Mouse (Mus musculus) brain, embryonic 14.5 days (tissue): Measurements from ENCODE around the gene Bcl11b.

Source experiments
- CTCF ChIP-seq: fragments of 200-500 bp; IDR thresholded peaks from 2 replicates; pipeline ENCODE4 v1.5.1; 2012; ENCODE audit warnings: inconsistent platforms, mild to moderate bottlenecking, moderate library complexity, borderline replicate concordance; ENCODE audit not compliant: insufficient read depth, insufficient read length; ENCODE audit errors: extremely low read depth
- POLR2A ChIP-seq: fragments of 200-500 bp; IDR thresholded peaks from 2 replicates; pipeline ENCODE4 v1.6.1; 2012; ENCODE audit warnings: mild to moderate bottlenecking, inconsistent platforms, borderline replicate concordance; ENCODE audit not compliant: poor library complexity, insufficient read depth, insufficient read length, severe bottlenecking; ENCODE audit errors: extremely low read depth

DNA sequence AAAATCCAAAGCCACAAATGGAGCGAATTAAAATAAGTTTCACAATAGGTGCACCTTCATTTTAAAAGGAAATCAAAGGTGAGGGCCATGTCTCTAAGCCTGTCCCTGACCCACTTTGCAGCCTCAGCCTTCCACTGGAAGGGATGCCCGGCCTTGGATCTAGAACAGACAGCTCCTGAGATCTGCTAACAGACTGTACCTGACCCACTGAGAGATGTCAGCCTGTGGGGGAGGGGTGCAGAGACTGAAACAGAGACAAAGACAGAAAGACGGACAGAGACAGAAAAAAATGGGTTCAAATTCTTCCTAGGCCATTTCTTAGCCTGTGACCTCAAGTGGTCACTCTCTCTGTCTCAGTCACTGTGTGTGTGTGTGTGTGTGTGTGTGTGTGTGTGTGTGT, 35.1 kb downstream of the Bcl11b start:
- TF ChIP-seq CTCF (no peak), POLR2A (no peak)
